Mouse (Mus musculus): ENCODE results near the gene Plrg1. TPM values are rescaled to one million over a fixed set of nuclear protein-coding genes. Genes with fewer than 3 reads are reported as not detected.

Plrg1 gene
- polyA plus RNA-seq, 1 experiment from 2014 or later: 69.4 TPM

- Histone ChIP-seq H3K36me3 (no peaks in the 10 kb centered on the region), H3K27ac (no peak overlapping the region), H3K9ac (no peak overlapping the region), H3K9me3 (replicated peaks) (no peaks in the 10 kb centered on the region), H3K4me1 (no peaks in the 10 kb centered on the region), H3K4me2 (no peak overlapping the region), H3K27me3 (replicated peaks) (no peaks in the 10 kb centered on the region), H3K4me3 (no peak overlapping the region)
- WGBS (ENCODE audit: insufficient replicate concordance): 67% methylated on average over 6 of the region's 6 CpGs
- ATAC-seq: no peak
Measured at GRCm38 (mm10) chr3:83099651-83100050, 44.3 kb downstream of the Plrg1 start.

DNA sequence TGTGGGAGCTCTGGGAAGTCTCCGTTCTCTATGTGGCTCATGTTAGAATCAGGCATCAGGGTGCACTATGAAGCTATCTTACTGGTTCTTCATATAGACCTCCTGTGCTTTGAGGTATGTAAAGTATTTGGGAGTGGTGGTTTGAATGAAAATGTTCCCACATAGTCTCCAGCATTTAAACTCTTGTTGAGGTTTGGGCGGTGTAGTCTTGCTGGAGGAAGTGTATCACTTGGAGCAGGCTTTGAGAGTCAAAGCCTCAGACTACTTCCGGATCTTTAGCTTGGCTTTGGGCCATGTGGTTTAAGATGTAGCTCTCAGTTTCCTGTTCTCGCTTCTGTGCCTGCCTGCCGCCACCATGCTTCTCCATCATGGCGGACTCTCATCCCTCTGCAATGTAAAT, 47.0 kb downstream of the Plrg1 start:
- H3K27me3 ChIP-seq (replicated peaks): no peaks in the 10 kb centered on the region
- no peak overlapping the region for H3K4me2 ChIP-seq
- H3K27ac ChIP-seq: no peak overlapping the region
- H3K9me3 ChIP-seq (replicated peaks): 0 out of 2 replicates have a peak, but pooled peaks cover 6% of the 10 kb centered on the region
- no peaks in the 10 kb centered on the region for H3K36me3 ChIP-seq
- H3K9ac ChIP-seq: no peak overlapping the region
- no peak for ATAC-seq
- no peaks in the 10 kb centered on the region for H3K4me1 ChIP-seq
- WGBS (ENCODE audit: insufficient replicate concordance): 78% methylated on average over 6 of the region's 6 CpGs
- no peak overlapping the region for H3K4me3 ChIP-seq

DNA sequence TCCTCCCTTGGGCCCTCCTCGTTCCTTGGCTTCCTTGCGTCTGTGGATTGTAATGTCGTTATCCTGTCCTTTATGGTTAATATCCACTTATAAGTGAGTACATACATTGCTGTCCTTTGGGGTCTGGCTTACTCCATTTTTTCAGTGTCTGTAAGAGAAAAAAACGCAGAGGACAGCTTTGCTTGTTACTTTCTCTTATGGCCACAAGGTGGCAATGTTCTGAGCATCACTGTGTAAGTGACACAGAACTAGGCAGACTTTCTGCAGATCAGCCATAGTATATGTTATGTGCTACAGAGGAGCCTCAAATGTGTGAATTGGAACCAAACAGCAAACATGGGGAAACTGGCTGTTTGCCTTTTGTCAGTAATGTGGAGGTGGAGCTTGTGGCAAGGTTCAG, 54.8 kb downstream of the Plrg1 start:
- H3K9ac ChIP-seq: no peak overlapping the region
- no peak for ATAC-seq

DNA sequence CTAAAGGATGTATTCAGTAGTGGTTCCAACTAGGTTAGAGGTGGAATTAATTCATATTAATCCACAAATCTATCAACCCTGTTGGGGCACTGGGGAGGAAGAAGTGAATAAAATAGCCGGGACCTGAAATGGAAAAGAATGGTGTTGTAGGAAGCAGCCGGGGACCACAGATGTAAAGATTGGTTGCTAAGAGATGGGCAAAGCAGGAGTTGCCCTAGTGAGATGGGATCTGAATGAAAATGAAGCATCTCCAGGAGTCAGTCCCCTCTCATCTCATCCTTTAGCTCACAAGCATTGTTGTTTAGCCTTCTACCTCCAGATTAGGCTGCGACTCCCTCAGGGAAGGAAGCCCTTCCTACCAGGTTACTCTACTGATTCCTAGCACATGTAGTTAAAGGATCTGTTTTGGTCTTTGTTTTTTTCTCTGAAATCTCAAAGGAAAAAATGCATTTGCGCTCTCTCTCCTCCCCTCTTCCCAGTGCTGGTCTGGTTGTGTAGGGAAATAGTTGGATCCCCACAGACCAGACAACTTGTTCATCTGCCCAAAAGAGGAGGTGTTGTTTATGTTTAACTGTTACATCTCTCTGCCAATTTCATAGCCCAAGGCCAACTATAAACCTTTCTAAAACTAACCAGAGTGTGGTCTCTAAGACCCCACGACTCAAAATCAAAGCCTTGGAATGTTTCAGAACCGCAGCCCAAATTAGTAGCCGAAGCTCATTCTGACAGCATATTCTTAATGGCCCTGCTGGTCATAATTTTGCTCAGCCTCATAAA, 56.4 kb downstream of the Plrg1 start:
- Histone ChIP-seq H3K4me1 (no peaks in the 10 kb centered on the region), H3K9me3 (replicated peaks) (no peaks in the 10 kb centered on the region), H3K9ac (no peak overlapping the region), H3K27ac (no peak overlapping the region), H3K4me3 (no peak overlapping the region), H3K36me3 (no peaks in the 10 kb centered on the region), H3K27me3 (replicated peaks) (no peaks in the 10 kb centered on the region; the same call in 1 of the 2 replicates), H3K4me2 (no peak overlapping the region)
- WGBS (ENCODE audit: insufficient replicate concordance): 60% methylated on average over 7 of the region's 7 CpGs
- no peak for ATAC-seq

More for the DNA sequence above, 54.8 kb downstream of the Plrg1 start:
- no peaks in the 10 kb centered on the region; the same call in 1 of the 2 replicates for H3K27me3 ChIP-seq (replicated peaks)
- 0 out of 2 replicates have a peak, but pooled peaks cover 1% of the 10 kb centered on the region for H3K9me3 ChIP-seq (replicated peaks)
- no peak overlapping the region for H3K27ac ChIP-seq
- H3K4me3 ChIP-seq: no peak overlapping the region
- H3K36me3 ChIP-seq: no peaks in the 10 kb centered on the region
- H3K4me1 ChIP-seq: no peaks in the 10 kb centered on the region
- WGBS (ENCODE audit: insufficient replicate concordance): 29% methylated on average over 4 of the region's 4 CpGs
- no peak overlapping the region for H3K4me2 ChIP-seq

- Histone ChIP-seq H3K4me1 (no peaks in the 10 kb centered on the region), H3K9ac (no peak overlapping the region), H3K27me3 (replicated peaks) (no peaks in the 10 kb centered on the region; the same call in 1 of the 2 replicates), H3K9me3 (replicated peaks) (no peaks in the 10 kb centered on the region), H3K4me3 (no peak overlapping the region), H3K4me2 (no peak overlapping the region), H3K36me3 (no peaks in the 10 kb centered on the region), H3K27ac (no peak overlapping the region)
- 33% methylated on average over 3 of the region's 3 CpGs for WGBS (ENCODE audit: insufficient replicate concordance)
- ATAC-seq: no peak
Measured at GRCm38 (mm10) chr3:83112869-83113268, 57.5 kb downstream of the Plrg1 start.

- WGBS (ENCODE audit: insufficient replicate concordance): 38% methylated on average over 1 of the region's 1 CpGs
- Histone ChIP-seq H3K9me3 (replicated peaks) (no peaks in the 10 kb centered on the region), H3K27ac (no peak overlapping the region), H3K4me3 (no peak overlapping the region), H3K4me2 (no peak overlapping the region), H3K27me3 (replicated peaks) (no peaks in the 10 kb centered on the region; the same call in 1 of the 2 replicates), H3K36me3 (no peaks in the 10 kb centered on the region), H3K9ac (no peak overlapping the region), H3K4me1 (no peaks in the 10 kb centered on the region)
- ATAC-seq: no peak
Measured at GRCm38 (mm10) chr3:83114946-83115345, 59.6 kb downstream of the Plrg1 start.

GRCm38 (mm10) chr3:83117592-83117991, 62.3 kb downstream of the Plrg1 start:
- Histone ChIP-seq H3K36me3 (no peaks in the 10 kb centered on the region), H3K4me1 (no peaks in the 10 kb centered on the region), H3K27ac (no peak overlapping the region), H3K9me3 (replicated peaks) (no peaks in the 10 kb centered on the region), H3K4me3 (no peak overlapping the region), H3K27me3 (replicated peaks) (no peaks in the 10 kb centered on the region), H3K9ac (no peak overlapping the region), H3K4me2 (no peak overlapping the region)
- ATAC-seq: no peak
- WGBS (ENCODE audit: insufficient replicate concordance): 65% methylated on average over 10 of the region's 10 CpGs

Other genes with a start within 250 kb of the Plrg1 start
- gene Rbm46, start 179.0 kb upstream of the Plrg1 start, polyA plus RNA-seq (2016; fragmentation: Nextera tagmentation; extraction: Ambion mirVana): 2.1 and 2.5 TPM in 2 replicates
- 0.35 and 0.49 TPM in 2 replicates for gene Lrat, start 151.5 kb upstream of the Plrg1 start, polyA plus RNA-seq (2016; fragmentation: Nextera tagmentation; extraction: Ambion mirVana)
- gene Fgg, start 47.8 kb upstream of the Plrg1 start, polyA plus RNA-seq (2016; fragmentation: Nextera tagmentation; extraction: Ambion mirVana): 170 and 179 TPM in 2 replicates
- gene Fga, start 29.4 kb upstream of the Plrg1 start, polyA plus RNA-seq (2016; fragmentation: Nextera tagmentation; extraction: Ambion mirVana): 190 and 194 TPM in 2 replicates
- 139 and 143 TPM in 2 replicates for gene Fgb, start 5.7 kb upstream of the Plrg1 start, polyA plus RNA-seq (2016; fragmentation: Nextera tagmentation; extraction: Ambion mirVana)
- gene Dchs2, start 72.4 kb downstream of the Plrg1 start, polyA plus RNA-seq (2016; fragmentation: Nextera tagmentation; extraction: Ambion mirVana): 0.01 and 0.02 TPM in 2 replicates

All from liver, embryonic 12.5 days (tissue).